Mouse (Mus musculus) kidney, embryonic 16.5 days (tissue): Measurements from ENCODE around the gene Sulf2. TPM values are rescaled to one million over a fixed set of nuclear protein-coding genes. Genes with fewer than 3 reads are reported as not detected.
A peak's percentile ranks its signal among the peaks of the same experiment; 100 is the strongest.

Experiments used
- ATAC-seq: fragments of 200-750 bp; cut with Nextera tagmentation; 2 replicates; pipeline ENCODE4 v1.8.0; 2017; ENCODE audit warnings: moderate TSS enrichment; ENCODE audit not compliant: low FRiP score, low TSS enrichment
- H3K27ac ChIP-seq: fragments of 300-500 bp; sonication (generic); 2 replicates; pipeline ENCODE4 v1.5.1; 2014; ENCODE audit warnings: low read length
- H3K27me3 ChIP-seq: fragments of 300-500 bp; sonication (generic); 2 replicates; pipeline ENCODE4 v1.6.1; 2014; ENCODE audit warnings: low read length, control low read depth, mixed read lengths; ENCODE audit not compliant: insufficient read depth
- H3K36me3 ChIP-seq: fragments of 300-500 bp; sonication (generic); 2 replicates; pipeline ENCODE4 v1.6.1; 2014; ENCODE audit warnings: low read length, control low read depth, mixed read lengths; ENCODE audit not compliant: insufficient read depth
- H3K4me1 ChIP-seq: fragments of 300-500 bp; sonication (generic); 2 replicates; pipeline ENCODE4 v1.6.1; 2014; ENCODE audit warnings: low read length, control low read depth, mixed read lengths; ENCODE audit not compliant: insufficient read depth
- H3K4me2 ChIP-seq: fragments of 300-500 bp; sonication (generic); replicated peaks from 2 replicates; pipeline ENCODE4 v1.6.1; 2014; ENCODE audit warnings: low read depth, low read length
- H3K4me3 ChIP-seq: fragments of 300-500 bp; sonication (generic); 2 replicates; pipeline ENCODE4 v1.5.1; 2014; ENCODE audit warnings: mild to moderate bottlenecking, low read length
- H3K9ac ChIP-seq: fragments of 300-500 bp; sonication (generic); replicated peaks from 2 replicates; pipeline ENCODE4 v1.6.1; 2014; ENCODE audit warnings: low read length
- H3K9me3 ChIP-seq: fragments of 300-500 bp; sonication (generic); 2 replicates; pipeline ENCODE4 v1.6.1; 2016; ENCODE audit warnings: low read length, control low read depth
- WGBS: fragments of 180-500 bp; shearing (Covaris S2); extraction: QIAGEN DNeasy Blood & Tissue Kit; methylation state at CpG from one replicate; pipeline ENCODE4 v1.1.7; 2014; 5-methylcytosine and 5-hydroxymethylcytosine counted together
- polyA plus RNA-seq: library from polyadenylated mRNA; unstranded; fragments of >200 nt; fragmentation: Nextera tagmentation; extraction: Ambion mirVana; gene quantifications from 2 replicates; pipeline ENCODE4 v1.2.1, GENCODE M21; 2015

Gene Sulf2
- polyA plus RNA-seq, 1 experiment from 2014 or later, result 52.7 TPM

GRCm38 (mm10) chr2:166153399-166153793 lies 2.1 kb downstream of the Sulf2 start:
- WGBS, result 31% methylated on average over 3 of the region's 3 CpGs

DNA sequence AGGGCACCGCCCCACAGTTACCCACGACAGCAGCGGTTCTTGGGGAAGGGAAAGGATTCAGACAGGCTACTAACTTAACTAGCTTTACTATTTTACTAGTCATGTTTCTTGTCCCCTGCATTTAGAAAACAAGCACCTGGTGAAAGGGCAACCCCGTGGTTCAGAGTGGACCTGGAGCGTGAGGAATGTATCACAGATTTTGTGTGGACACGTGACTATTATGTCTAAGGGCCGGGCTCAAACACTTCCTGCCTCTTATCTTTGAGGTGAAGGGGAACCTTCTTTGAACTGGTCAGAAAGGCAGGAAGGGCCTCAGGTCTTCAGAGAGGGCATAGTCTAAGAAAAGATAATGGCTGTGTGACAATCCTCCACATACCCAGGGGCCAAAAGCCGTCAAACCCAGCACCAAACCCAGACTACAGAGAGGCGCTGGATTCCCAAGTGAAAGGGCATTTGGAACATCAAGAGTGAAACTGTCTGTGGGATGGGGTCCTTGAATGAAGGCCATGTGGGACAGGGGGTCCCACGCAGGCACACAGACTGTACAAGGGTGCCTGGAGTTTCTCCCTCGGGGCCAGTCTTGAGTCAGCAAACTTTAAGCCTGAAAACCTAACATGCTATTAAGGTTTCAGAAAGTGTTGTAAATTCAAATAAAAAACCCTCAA lies 2.6 kb downstream of the Sulf2 start:
- Histone ChIP-seq H3K4me1 (peaks cover 60% of the 10 kb centered on the region), H3K27me3 (no peaks in the 10 kb centered on the region), H3K9me3 (no peaks in the 10 kb centered on the region), H3K27ac (no peak overlapping the region), H3K4me2 (peak overlapping the region; percentile 96), H3K9ac (peak overlapping the region; percentile 56; the same call in 1 of the 2 replicates), H3K36me3 (no peaks in the 10 kb centered on the region), H3K4me3 (no peak overlapping the region; the same call in 1 of the 2 replicates)
- no peak for ATAC-seq
- 51% methylated on average over 11 of the region's 11 CpGs for WGBS

More at GRCm38 (mm10) chr2:166153399-166153793, 2.1 kb downstream of the Sulf2 start:
- Histone ChIP-seq H3K27me3 (no peaks in the 10 kb centered on the region), H3K36me3 (no peaks in the 10 kb centered on the region), H3K9me3 (no peaks in the 10 kb centered on the region), H3K4me3 (peak overlapping the region; percentile 70), H3K4me1 (peaks cover 57% of the 10 kb centered on the region), H3K9ac (peak overlapping the region; percentile 86; the same call in 1 of the 2 replicates), H3K27ac (0 out of 2 replicates have a peak overlapping the region, but pooled peaks have one; percentile 14), H3K4me2 (peak overlapping the region; percentile 96)
- ATAC-seq, result no peak

- H3K9ac ChIP-seq, result no peak overlapping the region
- no peaks in the 10 kb centered on the region for H3K9me3 ChIP-seq
- WGBS, result 55% methylated on average over 19 of the region's 19 CpGs
- H3K4me2 ChIP-seq, result no peak overlapping the region
- H3K27ac ChIP-seq, result no peak overlapping the region
- no peaks in the 10 kb centered on the region for H3K27me3 ChIP-seq
- H3K4me3 ChIP-seq, result no peak overlapping the region
- H3K36me3 ChIP-seq, result no peaks in the 10 kb centered on the region
- ATAC-seq, result no peak
- peaks cover 66% of the 10 kb centered on the region for H3K4me1 ChIP-seq
These were observed 3.7 kb downstream of the Sulf2 start for GRCm38 (mm10) chr2:166151510-166152473.

GRCm38 (mm10) chr2:166150584-166150983 lies 4.9 kb downstream of the Sulf2 start:
- peaks cover 68% of the 10 kb centered on the region for H3K4me1 ChIP-seq
- H3K4me3 ChIP-seq, result no peak overlapping the region
- no peak overlapping the region for H3K27ac ChIP-seq
- no peaks in the 10 kb centered on the region for H3K27me3 ChIP-seq
- WGBS, result 85% methylated on average over 5 of the region's 5 CpGs
- H3K4me2 ChIP-seq, result no peak overlapping the region
- H3K9ac ChIP-seq, result no peak overlapping the region
- ATAC-seq, result no peak
- H3K36me3 ChIP-seq, result no peaks in the 10 kb centered on the region
- H3K9me3 ChIP-seq, result no peaks in the 10 kb centered on the region

GRCm38 (mm10) chr2:166149482-166149881 lies 6.0 kb downstream of the Sulf2 start:
- Histone ChIP-seq H3K4me3 (no peak overlapping the region), H3K9me3 (no peaks in the 10 kb centered on the region), H3K27me3 (no peaks in the 10 kb centered on the region), H3K9ac (no peak overlapping the region), H3K4me1 (peaks cover 79% of the 10 kb centered on the region), H3K4me2 (no peak overlapping the region), H3K36me3 (no peaks in the 10 kb centered on the region), H3K27ac (no peak overlapping the region)
- no peak for ATAC-seq
- WGBS, result 74% methylated on average over 8 of the region's 8 CpGs

GRCm38 (mm10) chr2:166148672-166149332 lies 6.7 kb downstream of the Sulf2 start:
- Histone ChIP-seq H3K9ac (no peak overlapping the region), H3K4me2 (no peak overlapping the region), H3K27me3 (no peaks in the 10 kb centered on the region), H3K4me3 (no peak overlapping the region), H3K27ac (peak overlapping the region; percentile 7; the same call in 1 of the 2 replicates), H3K36me3 (no peaks in the 10 kb centered on the region), H3K4me1 (peaks cover 84% of the 10 kb centered on the region), H3K9me3 (no peaks in the 10 kb centered on the region)
- no peak for ATAC-seq
- WGBS, result 32% methylated on average over 13 of the region's 13 CpGs

DNA sequence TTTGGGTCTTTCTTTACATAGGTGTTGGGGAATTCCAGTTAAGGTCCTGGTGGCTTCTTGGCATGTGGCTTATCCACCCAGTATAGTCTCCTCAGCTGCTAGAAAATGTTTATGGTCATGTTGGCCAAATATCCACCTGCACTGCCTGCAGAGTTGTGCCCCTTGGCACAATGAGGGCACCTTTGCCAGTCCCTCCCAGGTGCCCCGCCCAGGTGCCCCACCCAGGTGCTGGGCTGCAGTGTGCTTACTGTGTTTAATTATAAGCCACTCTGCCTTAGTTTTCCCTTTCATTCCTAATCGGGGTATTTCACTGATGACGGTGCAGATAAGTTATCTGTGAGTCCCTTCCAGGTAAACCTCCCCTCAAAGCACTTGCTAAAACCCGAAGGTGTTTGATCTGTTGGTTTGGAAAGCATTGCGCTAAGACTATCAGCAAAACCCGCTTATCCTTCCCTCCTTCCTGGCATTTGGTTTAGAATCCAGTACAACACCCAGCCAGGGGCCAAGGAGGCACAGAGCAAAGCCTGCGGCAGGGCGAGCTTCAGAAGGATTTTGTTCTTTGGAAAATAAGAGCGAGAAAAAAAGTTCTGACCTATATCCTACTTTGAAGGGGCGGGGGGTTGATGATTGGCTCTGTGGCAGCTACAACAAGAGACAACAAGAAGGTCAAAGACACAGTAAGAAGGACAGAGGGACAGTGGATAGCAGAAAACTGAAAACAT lies 7.4 kb downstream of the Sulf2 start:
- no peaks in the 10 kb centered on the region for H3K9me3 ChIP-seq
- H3K4me2 ChIP-seq, result no peak overlapping the region
- H3K9ac ChIP-seq, result no peak overlapping the region
- no peak overlapping the region for H3K27ac ChIP-seq
- no peak for ATAC-seq
- no peak overlapping the region for H3K4me3 ChIP-seq
- H3K36me3 ChIP-seq, result no peaks in the 10 kb centered on the region
- H3K4me1 ChIP-seq, result peaks cover 82% of the 10 kb centered on the region
- H3K27me3 ChIP-seq, result no peaks in the 10 kb centered on the region
- WGBS, result 82% methylated on average over 10 of the region's 10 CpGs

- Histone ChIP-seq H3K4me2 (no peak overlapping the region), H3K9me3 (no peaks in the 10 kb centered on the region), H3K36me3 (no peaks in the 10 kb centered on the region), H3K9ac (no peak overlapping the region), H3K4me1 (peaks cover 78% of the 10 kb centered on the region), H3K27ac (peak overlapping the region; percentile 39; the same call in 1 of the 2 replicates), H3K27me3 (no peaks in the 10 kb centered on the region), H3K4me3 (no peak overlapping the region)
- no peak for ATAC-seq
- whole genome bisulfite sequencing, result 51% methylated on average over 7 of the region's 7 CpGs
These were observed 9.0 kb downstream of the Sulf2 start for GRCm38 (mm10) chr2:166146446-166146845.

GRCm38 (mm10) chr2:166145031-166145430 lies 10.4 kb downstream of the Sulf2 start:
- H3K27me3 ChIP-seq, result no peaks in the 10 kb centered on the region
- peaks cover 73% of the 10 kb centered on the region for H3K4me1 ChIP-seq
- peak overlapping the region; percentile 39 for H3K27ac ChIP-seq
- ATAC-seq, result peak; percentile 16; the same call in 1 of the 2 replicates
- H3K4me3 ChIP-seq, result no peak overlapping the region
- no peaks in the 10 kb centered on the region for H3K9me3 ChIP-seq
- no peak overlapping the region for H3K4me2 ChIP-seq
- no peaks in the 10 kb centered on the region for H3K36me3 ChIP-seq
- 0 out of 2 replicates have a peak overlapping the region, but pooled peaks have one; percentile 1 for H3K9ac ChIP-seq
- 60% methylated on average over 8 of the region's 8 CpGs for WGBS
